Mouse (Mus musculus): ENCODE data around the gene Gm28919.
"Not testable (repeated sequence)": the region's sequence is repeated elsewhere in the genome, so short reads cannot be mapped to it uniquely, and the experiment has no call there.

The Gm28919 gene

DNA sequence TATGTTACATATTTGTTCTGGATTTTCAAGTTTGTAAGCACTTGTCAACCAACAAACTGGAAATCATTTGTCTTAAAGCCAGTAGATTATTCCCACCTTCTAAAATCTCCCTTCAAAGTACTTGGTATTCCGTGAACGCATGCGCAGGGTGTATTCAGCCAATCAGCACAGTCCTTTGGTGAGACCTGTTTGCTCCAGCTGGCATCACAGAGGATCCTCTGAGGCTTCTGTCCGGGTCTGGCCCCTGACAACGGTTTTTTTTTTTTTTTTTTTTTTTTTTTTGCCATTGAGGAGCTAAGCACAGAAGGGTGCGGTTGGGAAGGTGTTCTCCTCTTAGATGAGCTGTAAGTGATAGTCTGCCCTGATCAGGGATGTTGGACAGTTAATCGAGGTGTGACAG is at the start of gene Gm28919:
Gene Gm28919 (plus strand): TSS at position 301 of the 400 bp plus-strand sequence.
- DNase-seq, result not testable (repeated sequence)
